Mouse (Mus musculus) lung, postnatal 10 days (tissue): ENCODE data around the gene Rnf183.

ENCODE experiments used
- DNase-seq: peaks from one replicate; pipeline ENCODE4 v3.0.0; 2021

The Rnf183 gene

GRCm38 (mm10) chr4:62379724-62380381, 55.2 kb downstream of the Rnf183 start:
- DNase-seq, result no peak
